Mouse (Mus musculus) lung, embryonic 15.5 days (tissue): Measurements from ENCODE around the gene Esyt1. TPM values are rescaled to one million over a fixed set of nuclear protein-coding genes. Genes with fewer than 3 reads are reported as not detected.
A peak's percentile ranks its signal among the peaks of the same experiment; 100 is the strongest.
"Not testable (repeated sequence)": the region's sequence is repeated elsewhere in the genome, so short reads cannot be mapped to it uniquely, and the experiment has no call there.

Experiments
- ATAC-seq: fragments of 200-750 bp; cut with Nextera tagmentation; 2 replicates; pipeline ENCODE4 v1.8.0; 2017; ENCODE audit warnings: moderate number of reproducible peaks, borderline replicate concordance; ENCODE audit not compliant: low FRiP score, low TSS enrichment; ENCODE audit errors: extremely low read depth
- H3K27ac ChIP-seq: fragments of 300-500 bp; sonication (generic); 2 replicates; pipeline ENCODE4 v1.5.1; 2015; ENCODE audit warnings: moderate library complexity, mild to moderate bottlenecking, inconsistent platforms
- H3K27me3 ChIP-seq: fragments of 300-500 bp; sonication (generic); 2 replicates; pipeline ENCODE4 v1.6.1; 2015; ENCODE audit warnings: inconsistent platforms
- H3K36me3 ChIP-seq: fragments of 300-500 bp; sonication (generic); 2 replicates; pipeline ENCODE4 v1.6.1; 2015; ENCODE audit warnings: inconsistent platforms
- H3K4me1 ChIP-seq: fragments of 300-500 bp; sonication (generic); 2 replicates; pipeline ENCODE4 v1.6.1; 2015; ENCODE audit warnings: inconsistent platforms
- H3K4me2 ChIP-seq: fragments of 300-500 bp; sonication (generic); 2 replicates; pipeline ENCODE4 v1.6.1; 2015; ENCODE audit warnings: inconsistent platforms, mild to moderate bottlenecking, moderate library complexity
- H3K4me3 ChIP-seq: fragments of 300-500 bp; sonication (generic); 2 replicates; pipeline ENCODE4 v1.5.1; 2015; ENCODE audit warnings: mild to moderate bottlenecking, inconsistent platforms
- H3K9ac ChIP-seq: fragments of 300-500 bp; sonication (generic); 2 replicates; pipeline ENCODE4 v1.6.1; 2015; ENCODE audit warnings: inconsistent platforms
- H3K9me3 ChIP-seq: fragments of 300-500 bp; sonication (generic); 2 replicates; pipeline ENCODE4 v1.6.1; 2016; ENCODE audit warnings: inconsistent platforms
- WGBS: fragments of 180-500 bp; shearing (Covaris S2); methylation state at CpG from one replicate; pipeline ENCODE4 v1.1.7; 2015; 5-methylcytosine and 5-hydroxymethylcytosine counted together
- polyA plus RNA-seq: library from polyadenylated mRNA; unstranded; fragments of >200 nt; fragmentation: Nextera tagmentation; extraction: Ambion mirVana; gene quantifications from 2 replicates; pipeline ENCODE4 v1.2.1, GENCODE M21; 2015

Esyt1 gene
- polyA plus RNA-seq, 1 experiment from 2014 or later, result 31.5 TPM

GRCm38 (mm10) chr10:128515044-128515443, 10.6 kb downstream of the Esyt1 start:
- ATAC-seq, result no peak
- Histone ChIP-seq H3K4me3 (no peak overlapping the region), H3K9me3 (no peaks in the 10 kb centered on the region), H3K27ac (no peak overlapping the region), H3K4me2 (no peak overlapping the region), H3K4me1 (peaks cover 5% of the 10 kb centered on the region), H3K27me3 (peaks cover 4% of the 10 kb centered on the region), H3K36me3 (peaks cover 43% of the 10 kb centered on the region), H3K9ac (no peak overlapping the region)
- WGBS, result 84% methylated on average over 4 of the region's 4 CpGs

GRCm38 (mm10) chr10:128511761-128512160, 13.9 kb downstream of the Esyt1 start:
- Histone ChIP-seq H3K36me3 (peaks cover 28% of the 10 kb centered on the region), H3K27ac (no peak overlapping the region), H3K27me3 (no peaks in the 10 kb centered on the region), H3K9me3 (no peaks in the 10 kb centered on the region), H3K4me3 (no peak overlapping the region), H3K9ac (no peak overlapping the region), H3K4me2 (no peak overlapping the region), H3K4me1 (peaks cover 6% of the 10 kb centered on the region)
- WGBS, result 81% methylated on average over 12 of the region's 12 CpGs
- ATAC-seq, result no peak

GRCm38 (mm10) chr10:128511189-128511588, 14.5 kb downstream of the Esyt1 start:
- Histone ChIP-seq H3K4me3 (no peak overlapping the region), H3K27ac (no peak overlapping the region), H3K36me3 (peaks cover 28% of the 10 kb centered on the region), H3K4me1 (peaks cover 6% of the 10 kb centered on the region), H3K9ac (no peak overlapping the region), H3K9me3 (no peaks in the 10 kb centered on the region), H3K4me2 (no peak overlapping the region), H3K27me3 (no peaks in the 10 kb centered on the region)
- ATAC-seq, result no peak
- 81% methylated on average over 9 of the region's 9 CpGs for WGBS

GRCm38 (mm10) chr10:128510301-128510700, 15.4 kb downstream of the Esyt1 start:
- Histone ChIP-seq H3K9ac (no peak overlapping the region), H3K4me2 (no peak overlapping the region), H3K27ac (no peak overlapping the region), H3K27me3 (no peaks in the 10 kb centered on the region), H3K9me3 (no peaks in the 10 kb centered on the region), H3K36me3 (peaks cover 23% of the 10 kb centered on the region), H3K4me3 (no peak overlapping the region), H3K4me1 (peaks cover 6% of the 10 kb centered on the region)
- WGBS, result 74% methylated on average over 11 of the region's 11 CpGs
- ATAC-seq, result no peak

- Histone ChIP-seq H3K4me3 (no peak overlapping the region), H3K9ac (no peak overlapping the region), H3K27ac (no peak overlapping the region), H3K4me2 (no peak overlapping the region), H3K36me3 (peaks cover 23% of the 10 kb centered on the region), H3K9me3 (no peaks in the 10 kb centered on the region), H3K27me3 (no peaks in the 10 kb centered on the region), H3K4me1 (peaks cover 6% of the 10 kb centered on the region)
- WGBS, result 42% methylated on average over 4 of the region's 4 CpGs
- ATAC-seq, result peak; percentile 75; the same call in 1 of the 2 replicates
Measured at GRCm38 (mm10) chr10:128509831-128510230, 15.8 kb downstream of the Esyt1 start.

GRCm38 (mm10) chr10:128509203-128509602, 16.5 kb downstream of the Esyt1 start:
- Histone ChIP-seq H3K4me1 (peaks cover 11% of the 10 kb centered on the region), H3K4me3 (no peak overlapping the region), H3K9ac (no peak overlapping the region), H3K27me3 (no peaks in the 10 kb centered on the region), H3K27ac (no peak overlapping the region), H3K9me3 (no peaks in the 10 kb centered on the region), H3K4me2 (no peak overlapping the region), H3K36me3 (peaks cover 23% of the 10 kb centered on the region)
- 85% methylated on average over 9 of the region's 9 CpGs for WGBS
- no peak for ATAC-seq

GRCm38 (mm10) chr10:128508260-128508659, 17.4 kb downstream of the Esyt1 start:
- WGBS, result 60% methylated on average over 9 of the region's 9 CpGs
- Histone ChIP-seq H3K27ac (peak overlapping the region; percentile 55), H3K4me1 (peaks cover 11% of the 10 kb centered on the region), H3K4me3 (no peak overlapping the region), H3K9ac (no peak overlapping the region), H3K27me3 (no peaks in the 10 kb centered on the region), H3K9me3 (no peaks in the 10 kb centered on the region), H3K4me2 (no peak overlapping the region), H3K36me3 (peaks cover 20% of the 10 kb centered on the region)
- ATAC-seq, result no peak

- Histone ChIP-seq H3K4me2 (no peak overlapping the region), H3K36me3 (peaks cover 8% of the 10 kb centered on the region), H3K9me3 (no peaks in the 10 kb centered on the region), H3K27ac (no peak overlapping the region), H3K27me3 (no peaks in the 10 kb centered on the region), H3K9ac (no peak overlapping the region), H3K4me3 (no peak overlapping the region), H3K4me1 (peaks cover 11% of the 10 kb centered on the region)
- 95% methylated on average over 14 of the region's 14 CpGs for WGBS
- no peak for ATAC-seq
Measured at GRCm38 (mm10) chr10:128505974-128506373, 19.7 kb downstream of the Esyt1 start.

- not testable (repeated sequence) for H3K9ac ChIP-seq, ATAC-seq, H3K36me3 ChIP-seq, H3K9me3 ChIP-seq, H3K27ac ChIP-seq, H3K4me1 ChIP-seq, H3K4me3 ChIP-seq, H3K4me2 ChIP-seq, H3K27me3 ChIP-seq
- 81% methylated on average over 5 of the region's 5 CpGs for WGBS
Measured at GRCm38 (mm10) chr10:128505371-128505667, 20.4 kb downstream of the Esyt1 start.

- no peaks in the 10 kb centered on the region for H3K27me3 ChIP-seq
- H3K36me3 ChIP-seq, result no peaks in the 10 kb centered on the region; the same call in 1 of the 2 replicates
- H3K9ac ChIP-seq, result no peak overlapping the region
- no peak for ATAC-seq
- 55% methylated on average over 9 of the region's 9 CpGs for WGBS
- 0 out of 2 replicates have a peak overlapping the region, but pooled peaks have one; percentile 10 for H3K27ac ChIP-seq
- H3K4me1 ChIP-seq, result peaks cover 5% of the 10 kb centered on the region; the same call in 1 of the 2 replicates
- no peaks in the 10 kb centered on the region for H3K9me3 ChIP-seq
- H3K4me3 ChIP-seq, result no peak overlapping the region
- no peak overlapping the region for H3K4me2 ChIP-seq
Measured at GRCm38 (mm10) chr10:128504641-128505370, 20.9 kb downstream of the Esyt1 start.

- no peaks in the 10 kb centered on the region for H3K9me3 ChIP-seq
- WGBS, result 69% methylated on average over 3 of the region's 3 CpGs
- no peak overlapping the region for H3K4me3 ChIP-seq
- H3K9ac ChIP-seq, result no peak overlapping the region
- H3K4me2 ChIP-seq, result no peak overlapping the region
- no peak for ATAC-seq
- no peaks in the 10 kb centered on the region for H3K27me3 ChIP-seq
- peaks cover 11% of the 10 kb centered on the region; the same call in 1 of the 2 replicates for H3K4me1 ChIP-seq
- H3K27ac ChIP-seq, result no peak overlapping the region
- H3K36me3 ChIP-seq, result no peaks in the 10 kb centered on the region
Measured at GRCm38 (mm10) chr10:128504012-128504411, 21.7 kb downstream of the Esyt1 start.

- H3K9ac ChIP-seq, result no peak overlapping the region
- 69% methylated on average over 8 of the region's 8 CpGs for WGBS
Measured at GRCm38 (mm10) chr10:128503532-128503931, 22.1 kb downstream of the Esyt1 start.

More at GRCm38 (mm10) chr10:128503532-128503931, 22.1 kb downstream of the Esyt1 start:
- ATAC-seq, result no peak
- H3K27me3 ChIP-seq, result no peaks in the 10 kb centered on the region
- H3K36me3 ChIP-seq, result no peaks in the 10 kb centered on the region
- H3K27ac ChIP-seq, result no peak overlapping the region
- H3K4me3 ChIP-seq, result no peak overlapping the region
- H3K9me3 ChIP-seq, result no peaks in the 10 kb centered on the region
- no peak overlapping the region for H3K4me2 ChIP-seq
- H3K4me1 ChIP-seq, result peaks cover 11% of the 10 kb centered on the region; the same call in 1 of the 2 replicates
